Mouse (Mus musculus) Patski (cell line): ENCODE data around the gene Ush1c. TPM values are rescaled to one million over a fixed set of nuclear protein-coding genes. Genes with fewer than 3 reads are reported as not detected.
"Not testable (repeated sequence)": the region's sequence is repeated elsewhere in the genome, so short reads cannot be mapped to it uniquely, and the experiment has no call there.

Experiments
- ATAC-seq: fragments of 100-300 bp; one replicate; pipeline ENCODE4 v1.8.0; 2021
- CTCF ChIA-PET: fragments of 350-600 bp; sonication (Branson Sonifier 250); formaldehyde crosslinking; loops from one replicate; lab custom pipeline; 2022; ENCODE audit warnings: inconsistent platforms; lab: Charles Lee
- POLR2A ChIA-PET: fragments of 350-600 bp; sonication (Branson Sonifier 250); formaldehyde crosslinking; loops from one replicate; lab custom pipeline; 2022; ENCODE audit warnings: antibody characterized with exemption, inconsistent platforms; lab: Charles Lee
- DNase-seq: peaks from one replicate; pipeline ENCODE4 v3.0.0-alpha.2; 2011; ENCODE audit warnings: low read depth, low spot score
- H3K27me3 ChIP-seq: fragments of 371-371 bp; one replicate; pipeline ENCODE4 v1.5.1; 2021
- CTCF ChIP-seq: fragments of 100-300 bp; IDR thresholded peaks from one replicate; pipeline ENCODE4 v1.5.1; 2021
- in situ Hi-C: fragments of 300-500 bp; cut with MboI; formaldehyde crosslinking; loops from 3 replicates; pipeline ENCODE4 v1.11.1; 2018; ENCODE audit warnings: low pct_unique_long_range_greater_than_20kb, mixed read lengths
- polyA plus RNA-seq: library from polyadenylated mRNA; unstranded; gene quantifications from one replicate; pipeline ENCODE4 v1.2.3, GENCODE M21; 2021

Ush1c gene
- polyA plus RNA-seq, 1 experiment from 2014 or later = not detected

- ATAC-seq = no peak
- ChIA-PET POLR2A (interaction anchor here (0.7 kb wide), 1 partner anchor 295 kb away, joined by 3 read pairs; no protein-coding TSS in a partner anchor), CTCF (interaction anchor here (1.3 kb wide), 1 partner anchor 114 kb away, joined by 4 read pairs; no protein-coding TSS in a partner anchor)
- H3K27me3 ChIP-seq = peaks cover 29% of the 10 kb centered on the region
- in situ Hi-C loops = no loop called here
- TF ChIP-seq CTCF = no peak
- no peak for DNase-seq
Measured at GRCm38 (mm10) chr7:46210276-46210675, 28.0 kb downstream of the Ush1c start.

- POLR2A ChIA-PET = no interaction called here
- CTCF ChIA-PET = no interaction called here
- ATAC-seq (no peak), DNase-seq (no peak)
- no peak for TF ChIP-seq CTCF
- in situ Hi-C loops = no loop called here
- peaks cover 26% of the 10 kb centered on the region for H3K27me3 ChIP-seq
Measured at GRCm38 (mm10) chr7:46208131-46208530, 30.2 kb downstream of the Ush1c start.

- ChIA-PET CTCF (no interaction called here), POLR2A (no interaction called here)
- in situ Hi-C loops = loop anchor here (5.0 kb wide), 1 partner anchor 102 kb away; the partner anchor contains the start of gene Kcnj11
- peaks cover 18% of the 10 kb centered on the region for H3K27me3 ChIP-seq
- ATAC-seq (no peak), DNase-seq (no peak)
- no peak for TF ChIP-seq CTCF
Measured at GRCm38 (mm10) chr7:46204775-46205174, 33.5 kb downstream of the Ush1c start.

- DNase-seq (no peak), ATAC-seq (no peak)
- ChIA-PET POLR2A (no interaction called here), CTCF (no interaction called here)
- in situ Hi-C loops = loop anchor here (5.0 kb wide), 1 partner anchor 102 kb away; the partner anchor contains the start of gene Kcnj11
- H3K27me3 ChIP-seq = peaks cover 14% of the 10 kb centered on the region
- TF ChIP-seq CTCF = no peak
Measured at GRCm38 (mm10) chr7:46204046-46204471, 34.2 kb downstream of the Ush1c start.

- ChIA-PET CTCF (no interaction called here), POLR2A (no interaction called here)
- peaks cover 16% of the 10 kb centered on the region for H3K27me3 ChIP-seq
- no peak for TF ChIP-seq CTCF
- no peak for ATAC-seq
- DNase-seq = no peak
- in situ Hi-C loops = loop anchor here (5.0 kb wide), 1 partner anchor 99 kb away; the partner anchor contains the start of gene Kcnj11
Measured at GRCm38 (mm10) chr7:46201649-46202048, 36.7 kb downstream of the Ush1c start.

- no peak for TF ChIP-seq CTCF
- ATAC-seq = no peak
- H3K27me3 ChIP-seq = peaks cover 14% of the 10 kb centered on the region
- ChIA-PET POLR2A (no interaction called here), CTCF (no interaction called here)
- DNase-seq = no peak
- in situ Hi-C loops = loop anchor here (5.0 kb wide), 1 partner anchor 98 kb away; the partner anchor contains the start of gene Kcnj11
Measured at GRCm38 (mm10) chr7:46200021-46200420, 38.3 kb downstream of the Ush1c start.

GRCm38 (mm10) chr7:46195356-46195755 is 42.9 kb downstream of the Ush1c start:
- ChIA-PET CTCF (no interaction called here), POLR2A (no interaction called here)
- in situ Hi-C loops = no loop called here
- TF ChIP-seq CTCF = no peak
- no peak for DNase-seq
- H3K27me3 ChIP-seq = peaks cover 32% of the 10 kb centered on the region
- ATAC-seq = no peak

GRCm38 (mm10) chr7:46184232-46184631 is 54.1 kb downstream of the Ush1c start:
- TF ChIP-seq CTCF = no peak
- in situ Hi-C loops = no loop called here
- POLR2A ChIA-PET = no interaction called here

GRCm38 (mm10) chr7:46181590-46181989 is 56.7 kb downstream of the Ush1c start:
- in situ Hi-C loops = no loop called here
- ATAC-seq (no peak), DNase-seq (no peak)
- ChIA-PET POLR2A (no interaction called here), CTCF (no interaction called here)
- no peak for TF ChIP-seq CTCF
- peaks cover 10% of the 10 kb centered on the region for H3K27me3 ChIP-seq

More at GRCm38 (mm10) chr7:46184232-46184631, 54.1 kb downstream of the Ush1c start:
- no peak for ATAC-seq
- CTCF ChIA-PET = interaction anchor here (2.2 kb wide), 1 partner anchor 88 kb away, joined by 6 read pairs; no protein-coding TSS in a partner anchor
- DNase-seq = no peak
- peaks cover 6% of the 10 kb centered on the region for H3K27me3 ChIP-seq

GRCm38 (mm10) chr7:46179431-46180275 is 58.6 kb downstream of the Ush1c start, which contains the start of gene Abcc8:
Abcc8 (minus strand) TSS chr7:46180033.
- TF ChIP-seq CTCF = no peak
- in situ Hi-C loops = loop anchor here (5.0 kb wide), 1 partner anchor 77 kb away; the partner anchor contains the start of gene Kcnj11
- CTCF ChIA-PET = no interaction called here
- ATAC-seq (no peak), DNase-seq (no peak)
- POLR2A ChIA-PET = interaction anchor here (0.6 kb wide), 1 partner anchor 19 kb away, joined by 3 read pairs; no protein-coding TSS in a partner anchor
- H3K27me3 ChIP-seq = peaks cover 10% of the 10 kb centered on the region

GRCm38 (mm10) chr7:46168980-46169379 is 69.3 kb downstream of the Ush1c start:
- CTCF ChIA-PET, POLR2A ChIA-PET, ATAC-seq, DNase-seq, in situ Hi-C loops: not testable (repeated sequence)
- peaks cover 14% of the 10 kb centered on the region for H3K27me3 ChIP-seq
